ENCODE assay signal across 9 mouse cellular contexts in the genomic region with DNA sequence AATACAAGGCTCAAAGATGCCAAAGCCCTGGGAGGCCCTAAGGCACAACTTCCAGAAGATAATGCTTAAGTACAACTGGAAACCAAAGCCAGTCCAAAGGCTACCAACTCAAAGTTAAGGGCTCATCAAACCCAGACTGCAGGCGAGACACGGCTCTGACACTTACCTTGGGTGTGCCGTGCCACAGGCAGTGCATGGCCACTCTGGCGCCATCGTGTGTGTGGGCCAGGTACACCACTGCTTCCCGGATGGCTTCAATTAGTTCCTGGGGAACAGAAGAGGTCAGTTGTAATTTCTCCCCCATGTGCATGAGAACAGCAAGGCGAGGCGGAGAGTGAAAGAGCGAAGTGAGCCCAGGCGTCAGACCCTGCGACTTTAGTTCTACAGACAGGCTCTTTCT. TPM values are rescaled to one million over a fixed set of nuclear protein-coding genes. Genes with fewer than 3 reads are reported as not detected.
A peak's percentile ranks its signal among the peaks of the same experiment; 100 is the strongest.
DNase-seq lines count a peak whose midpoint lies in the region; ATAC-seq and TF ChIP-seq lines count a peak whose summit lies in the region.
"Had no signal": no experiment of that assay in that cellular context is flagged by ENCODE, and none has a peak within 500 bp of the region (broad histone marks: within the 10 kb centered on the region; RNA-seq: fewer than 3 reads in every experiment).

No protein-coding gene starts in this region.

- TF ChIP-seq POLR2A in MEL (IDR thresholded peaks at IDR 0.05; ENCODE audit: control insufficient read depth in 1 of 2, insufficient read depth in 1 of 2, low read depth in 1 of 2, low read length in 2 of 2, poor library complexity in 1 of 2), result no peak

- no peak overlapping the region for H3K4me2 ChIP-seq in heart, postnatal 0 days (ENCODE audit: low read depth, low read length)
- no peak overlapping the region for H3K4me2 ChIP-seq in neural tube, embryonic 11.5 days (ENCODE audit: low read depth)
- H3K4me2 ChIP-seq: heart, embryonic 15.5 days had no signal

- H3K27ac ChIP-seq in heart, postnatal 0 days (ENCODE audit: low read depth), result no peak overlapping the region
- H3K27ac ChIP-seq in heart, embryonic 10.5 days, result no peak overlapping the region
- H3K27ac ChIP-seq in MEL (ENCODE audit: control insufficient read depth, low read depth, low read length), result no peak overlapping the region
- H3K27ac ChIP-seq in neural tube, embryonic 11.5 days (ENCODE audit: low read depth, low read length), result no peak overlapping the region
- H3K27ac ChIP-seq: heart, embryonic 15.5 days had no signal

- H3K36me3 ChIP-seq in heart, postnatal 0 days (replicated peaks; ENCODE audit: control insufficient read depth, insufficient read depth, low read length), result peaks cover 79% of the 10 kb centered on the region
- peaks cover 80% of the 10 kb centered on the region for H3K36me3 ChIP-seq in heart, embryonic 10.5 days
- peaks cover 0 to 39% of the 10 kb centered on the region in 2 experiments; a peak in 2 of 4 replicates for H3K36me3 ChIP-seq in MEL (ENCODE audit: control insufficient read depth in 1 of 2, insufficient read depth in 2 of 2, low read length in 2 of 2)
- H3K36me3 ChIP-seq in neural tube, embryonic 11.5 days (ENCODE audit: control insufficient read depth, insufficient read depth, low read length), result peaks cover 8% of the 10 kb centered on the region

- TF ChIP-seq EP300 in heart, postnatal 0 days (IDR thresholded peaks at IDR 0.05; ENCODE audit: low read depth), result no peak
- TF ChIP-seq EP300 in MEL (IDR thresholded peaks at IDR 0.05; ENCODE audit: low read depth in 1 of 2, low read length in 2 of 2), result no peak

- no peak for DNase-seq in heart, postnatal 0 days (ENCODE audit: low spot score)
- DNase-seq in heart, embryonic 10.5 days (ENCODE audit: low spot score), result no peak
- peak; percentile 23 for DNase-seq in MEL (ENCODE audit: low read depth, low spot score)
- DNase-seq in cerebellum, postnatal 14 days, result peak; percentile 70 to 82
- peak; percentile 33 to 35 for DNase-seq in gastrocnemius, adult 8-10 months (ENCODE audit: low spot score in 2 of 2)
- DNase-seq in layer of hippocampus, postnatal 25 days (ENCODE audit: extremely low spot score in 1 of 2, low spot score in 1 of 2), result peak; percentile 31 to 58
- DNase-seq in neural tube, embryonic 11.5 days (ENCODE audit: low spot score), result peak; percentile 46
- DNase-seq in thymus, postnatal 36 days, result peak; percentile 30 to 35

- H3K4me3 ChIP-seq in heart, postnatal 0 days (ENCODE audit: low read depth, low read length), result no peak overlapping the region
- no peak overlapping the region for H3K4me3 ChIP-seq in heart, embryonic 10.5 days
- H3K4me3 ChIP-seq in MEL (ENCODE audit: control insufficient read depth in 1 of 2, insufficient read depth in 1 of 2, low read depth in 2 of 2, low read length in 2 of 2), result no peak overlapping the region
- H3K4me3 ChIP-seq in neural tube, embryonic 11.5 days (ENCODE audit: low read depth, low read length), result no peak overlapping the region
- H3K4me3 ChIP-seq: heart, embryonic 15.5 days had no signal

- H3K4me1 ChIP-seq in heart, postnatal 0 days (ENCODE audit: control insufficient read depth, insufficient read depth), result no peaks in the 10 kb centered on the region
- no peaks in the 10 kb centered on the region for H3K4me1 ChIP-seq in heart, embryonic 10.5 days
- H3K4me1 ChIP-seq in MEL (ENCODE audit: control insufficient read depth in 1 of 2, insufficient read depth in 2 of 2, low read length in 2 of 2), result no peaks in the 10 kb centered on the region
- H3K4me1 ChIP-seq in neural tube, embryonic 11.5 days (ENCODE audit: control insufficient read depth, insufficient read depth, low read length), result no peaks in the 10 kb centered on the region
- H3K4me1 ChIP-seq: heart, embryonic 15.5 days had no signal

- peak; percentile 69; the same call in 1 of the 2 replicates for ATAC-seq in heart, postnatal 0 days (ENCODE audit: insufficient read depth, low read depth)
- ATAC-seq in neural tube, embryonic 11.5 days (ENCODE audit: insufficient read depth, low FRiP score, low TSS enrichment), result no peak

- no peaks in the 10 kb centered on the region for H3K9me3 ChIP-seq in heart, postnatal 0 days (replicated peaks; ENCODE audit: control insufficient read depth, low read length)
- no peaks in the 10 kb centered on the region for H3K9me3 ChIP-seq in heart, embryonic 10.5 days
- no peaks in the 10 kb centered on the region for H3K9me3 ChIP-seq in MEL (replicated peaks; ENCODE audit: insufficient read depth, low read length)
- H3K9me3 ChIP-seq in neural tube, embryonic 11.5 days (ENCODE audit: control insufficient read depth, low read length), result no peaks in the 10 kb centered on the region
- H3K9me3 ChIP-seq: heart, embryonic 15.5 days had no signal

- no peak; the same call in 1 of the 2 replicates for TF ChIP-seq RAD21 in MEL (IDR thresholded peaks at IDR 0.05; ENCODE audit: low read depth, low read length)

- no peak overlapping the region for H3K9ac ChIP-seq in heart, postnatal 0 days (replicated peaks; ENCODE audit: low read depth, low read length)
- no peak overlapping the region for H3K9ac ChIP-seq in MEL (ENCODE audit: control insufficient read depth, low read depth, low read length, poor library complexity, severe bottlenecking)
- no peak overlapping the region for H3K9ac ChIP-seq in neural tube, embryonic 11.5 days (ENCODE audit: low read length)
- H3K9ac ChIP-seq: heart, embryonic 15.5 days had no signal

- 61% methylated on average over 11 of the region's 11 CpGs for WGBS in heart, postnatal 0 days
- WGBS in heart, embryonic 10.5 days, result 74% methylated on average over 11 of the region's 11 CpGs
- 67% methylated on average over 11 of the region's 11 CpGs for WGBS in neural tube, embryonic 11.5 days

- no peaks in the 10 kb centered on the region for H3K27me3 ChIP-seq in heart, postnatal 0 days (ENCODE audit: control insufficient read depth, insufficient read depth, low read length)
- no peaks in the 10 kb centered on the region for H3K27me3 ChIP-seq in heart, embryonic 10.5 days (ENCODE audit: insufficient read depth, poor library complexity, severe bottlenecking)
- H3K27me3 ChIP-seq in MEL (ENCODE audit: control insufficient read depth in 1 of 2, insufficient read depth in 2 of 2, low read length in 2 of 2), result no peaks in the 10 kb centered on the region
- H3K27me3 ChIP-seq in neural tube, embryonic 11.5 days (ENCODE audit: control insufficient read depth, insufficient read depth, low read length), result no peaks in the 10 kb centered on the region
- H3K27me3 ChIP-seq: heart, embryonic 15.5 days had no signal

- TF ChIP-seq CTCF in heart, postnatal 0 days (IDR thresholded peaks at IDR 0.05; ENCODE audit: low read depth), result peak; percentile 79
- peak; percentile 18 to 48 (median 37); a peak in 5 of 6 replicates for TF ChIP-seq CTCF in MEL (IDR thresholded peaks at IDR 0.05 in 2 of 3, conservative IDR thresholded peaks at IDR 0.05 in 1 of 3; ENCODE audit: control insufficient read depth in 1 of 3, insufficient read depth in 1 of 3, low read depth in 2 of 3, low read length in 3 of 3, poor library complexity in 1 of 3, severe bottlenecking in 1 of 3)

- no peaks in the 10 kb centered on the region; the same call in 1 of the 2 replicates for H3K79me2 ChIP-seq in MEL (ENCODE audit: control insufficient read depth, insufficient read depth, low read length, poor library complexity)

TF ChIP-seq in MEL, 35 proteins besides CTCF, POLR2A, EP300 and RAD21:
- TF ChIP-seq SMC3 (IDR thresholded peaks at IDR 0.05; ENCODE audit: low read depth, low read length) (peak; percentile 34; the same call in 1 of the 2 replicates), MYC (IDR thresholded peaks at IDR 0.05; ENCODE audit: low read depth, low read length) (no peak)

RNA-seq across cellular contexts. Expression of a gene that starts 13.1 kb away (rescaled TPM):
- 4.5 and 5.0 TPM in 2 replicates for total RNA-seq in heart, postnatal 0 days (2014; rRNA removed; ENCODE audit: low replicate concordance)
- 34.9 and 53.3 TPM in 2 replicates for polyA plus RNA-seq in heart, postnatal 0 days (2015; fragmentation: Nextera tagmentation; extraction: Ambion mirVana)
- polyA plus RNA-seq in heart, embryonic 10.5 days (2016; fragmentation: Nextera tagmentation; extraction: Ambion mirVana), result 67.2 and 82.3 TPM in 2 replicates
- total RNA-seq in MEL (2012; rRNA removed), result 88.6 and 98.3 TPM in 2 replicates
- polyA plus RNA-seq in MEL (2012; ENCODE audit: insufficient read depth in 1 of 2, insufficient read length in 2 of 2, low read depth in 1 of 2, low replicate concordance in 2 of 2, missing spikeins in 1 of 2), result 100 to 1,000 TPM; 166 to 181 TPM
- total RNA-seq in gastrocnemius, adult 8-10 months (2022), result 10 to 100 TPM; 11.5 to 22.1 (median 17.6) TPM
- total RNA-seq in layer of hippocampus, postnatal 25 days (2021), result 10 to 100 TPM; 50.2 to 55.3 TPM
- polyA plus RNA-seq in neural tube, embryonic 11.5 days (2014; fragmentation: Nextera tagmentation; extraction: Ambion mirVana), result 78.0 and 89.0 TPM in 2 replicates

Comparison
In these comparisons a context has a peak if more than half of its experiments do, and no peak if none do; other contexts are left out.
1. DNase-seq: peak in MEL (single experiment), cerebellum, postnatal 14 days (2 of 2), gastrocnemius, adult 8-10 months (2 of 2), layer of hippocampus, postnatal 25 days (2 of 2), neural tube, embryonic 11.5 days (single experiment) and thymus, postnatal 36 days (2 of 2); none in heart, postnatal 0 days (single experiment) and heart, embryonic 10.5 days (single experiment).